Mouse (Mus musculus) hindbrain, embryonic 14.5 days (tissue): Measurements from ENCODE around the gene Smarcd1. TPM values are rescaled to one million over a fixed set of nuclear protein-coding genes. Genes with fewer than 3 reads are reported as not detected.

ENCODE experiments used
- ATAC-seq: fragments of 200-750 bp; cut with Nextera tagmentation; 2 replicates; pipeline ENCODE4 v1.8.0; 2017; ENCODE audit warnings: moderate number of reproducible peaks, mild to moderate bottlenecking, moderate TSS enrichment, moderate library complexity; ENCODE audit not compliant: low FRiP score
- DNase-seq: peaks from one replicate; pipeline ENCODE4 v3.0.0-alpha.2; 2015; ENCODE audit warnings: low spot score
- H3K27ac ChIP-seq: fragments of 300-500 bp; sonication (generic); 2 replicates; pipeline ENCODE4 v1.5.1; 2014; ENCODE audit warnings: mild to moderate bottlenecking, moderate library complexity
- H3K27me3 ChIP-seq: fragments of 300-500 bp; sonication (generic); 2 replicates; pipeline ENCODE4 v1.6.1; 2014; ENCODE audit warnings: mild to moderate bottlenecking, low read length, mixed read lengths; ENCODE audit not compliant: control insufficient read depth, insufficient read depth
- H3K36me3 ChIP-seq: fragments of 300-500 bp; sonication (generic); replicated peaks from 2 replicates; pipeline ENCODE4 v1.6.1; 2014; ENCODE audit not compliant: control insufficient read depth, insufficient read depth
- H3K4me1 ChIP-seq: fragments of 300-500 bp; sonication (generic); replicated peaks from 2 replicates; pipeline ENCODE4 v1.6.1; 2014; ENCODE audit warnings: antibody characterized with exemption, low read length, mixed read lengths; ENCODE audit not compliant: control insufficient read depth, insufficient read depth
- H3K4me2 ChIP-seq: fragments of 300-500 bp; sonication (generic); replicated peaks from 2 replicates; pipeline ENCODE4 v1.6.1; 2014; ENCODE audit warnings: mild to moderate bottlenecking, moderate library complexity
- H3K4me3 ChIP-seq: fragments of 300-500 bp; sonication (generic); replicated peaks from 2 replicates; pipeline ENCODE4 v1.5.1; 2014; ENCODE audit warnings: mild to moderate bottlenecking, low read length
- H3K9ac ChIP-seq: fragments of 300-500 bp; sonication (generic); 2 replicates; pipeline ENCODE4 v1.6.1; 2014
- H3K9me3 ChIP-seq: fragments of 300-500 bp; sonication (generic); 2 replicates; pipeline ENCODE4 v1.6.1; 2016; ENCODE audit warnings: low read length; ENCODE audit not compliant: control insufficient read depth
- WGBS: fragments of 180-500 bp; shearing (Covaris S2); extraction: QIAGEN DNeasy Blood & Tissue Kit; methylation state at CpG from one replicate; pipeline ENCODE4 v1.1.7; 2014; 5-methylcytosine and 5-hydroxymethylcytosine counted together
- polyA plus RNA-seq: library from polyadenylated mRNA; unstranded; fragments of >200 nt; fragmentation: Nextera tagmentation; extraction: Ambion mirVana; gene quantifications from 2 replicates; pipeline ENCODE4 v1.2.1, GENCODE M21; 2014

The Smarcd1 gene
- polyA plus RNA-seq, 1 experiment from 2014 or later, result 107 TPM

- no peak overlapping the region for H3K9ac ChIP-seq
- no peak overlapping the region for H3K4me3 ChIP-seq
- peaks cover 19% of the 10 kb centered on the region for H3K4me1 ChIP-seq
- DNase-seq (no peak), ATAC-seq (no peak)
- no peak overlapping the region for H3K4me2 ChIP-seq
- no peak overlapping the region for H3K27ac ChIP-seq
- H3K9me3 ChIP-seq, result no peaks in the 10 kb centered on the region
- peaks cover 97% of the 10 kb centered on the region for H3K36me3 ChIP-seq
- WGBS, result 97% methylated on average over 13 of the region's 13 CpGs
- no peaks in the 10 kb centered on the region for H3K27me3 ChIP-seq
These were observed 6.2 kb downstream of the Smarcd1 start for GRCm38 (mm10) chr15:99708176-99708575.

- DNase-seq (no peak), ATAC-seq (no peak)
- Histone ChIP-seq H3K4me2 (no peak overlapping the region), H3K27me3 (no peaks in the 10 kb centered on the region), H3K36me3 (peaks cover 96% of the 10 kb centered on the region), H3K9me3 (no peaks in the 10 kb centered on the region), H3K4me3 (no peak overlapping the region), H3K27ac (no peak overlapping the region), H3K9ac (no peak overlapping the region), H3K4me1 (peaks cover 2% of the 10 kb centered on the region; the same call in 1 of the 2 replicates)
- WGBS, result 91% methylated on average over 10 of the region's 10 CpGs
These were observed 8.6 kb downstream of the Smarcd1 start for GRCm38 (mm10) chr15:99710221-99711190.

DNA sequence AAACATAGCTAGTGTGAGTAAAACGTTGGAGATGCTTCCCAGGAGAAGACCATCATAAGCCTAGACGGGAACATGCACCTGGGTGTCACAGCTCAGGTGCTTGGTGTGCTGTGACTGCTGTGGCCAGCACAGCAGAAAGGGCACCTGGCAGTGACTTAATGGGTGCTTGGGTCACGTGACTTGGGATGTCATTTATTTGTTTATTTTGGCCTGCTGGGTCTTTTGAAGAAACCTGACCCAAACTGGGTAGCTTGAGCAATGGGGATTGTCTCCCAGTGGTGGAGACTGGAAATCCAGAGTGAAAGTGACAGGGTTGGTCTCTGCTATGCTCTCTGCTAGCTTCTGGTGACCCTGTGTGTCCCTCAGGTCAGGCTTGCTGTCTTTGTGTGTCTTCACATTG lies 9.6 kb downstream of the Smarcd1 start:
- no peak overlapping the region for H3K27ac ChIP-seq
- DNase-seq (no peak), ATAC-seq (no peak)
- no peaks in the 10 kb centered on the region for H3K9me3 ChIP-seq
- WGBS, result 78% methylated on average over 3 of the region's 3 CpGs
- H3K4me1 ChIP-seq, result peaks cover 11% of the 10 kb centered on the region
- no peak overlapping the region for H3K9ac ChIP-seq
- H3K4me3 ChIP-seq, result no peak overlapping the region
- no peak overlapping the region for H3K4me2 ChIP-seq
- no peaks in the 10 kb centered on the region for H3K27me3 ChIP-seq
- peaks cover 91% of the 10 kb centered on the region for H3K36me3 ChIP-seq

- 59% methylated on average over 13 of the region's 13 CpGs for WGBS
- Histone ChIP-seq H3K4me2 (no peak overlapping the region), H3K9me3 (no peaks in the 10 kb centered on the region), H3K9ac (no peak overlapping the region), H3K27me3 (no peaks in the 10 kb centered on the region), H3K4me3 (no peak overlapping the region), H3K4me1 (peaks cover 16% of the 10 kb centered on the region), H3K27ac (no peak overlapping the region), H3K36me3 (peaks cover 77% of the 10 kb centered on the region)
- DNase-seq, result no peak
- ATAC-seq, result no peak
These were observed 11.0 kb downstream of the Smarcd1 start for GRCm38 (mm10) chr15:99712666-99713559.

DNA sequence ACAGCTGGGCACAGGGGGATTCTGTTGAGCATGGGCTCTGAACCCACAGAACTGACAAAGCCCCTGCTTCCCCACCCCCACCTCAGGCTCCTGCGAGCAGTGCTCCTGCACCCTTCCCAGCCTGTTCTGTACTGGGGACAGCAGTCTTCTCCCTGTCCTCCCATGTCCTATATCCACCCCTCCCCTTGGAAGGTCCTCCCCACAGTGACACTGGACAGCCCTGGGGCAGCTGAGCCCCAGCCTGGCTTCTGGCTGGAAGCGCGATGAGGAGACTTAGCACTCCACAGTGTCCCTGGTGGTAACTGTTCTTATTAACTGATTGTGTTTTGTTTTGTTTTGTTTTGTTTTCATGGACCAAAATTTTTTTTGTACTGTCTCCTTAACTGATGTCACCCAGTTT lies 11.6 kb downstream of the Smarcd1 start:
- Histone ChIP-seq H3K27ac (no peak overlapping the region), H3K9ac (no peak overlapping the region)
- ATAC-seq, result no peak

DNA sequence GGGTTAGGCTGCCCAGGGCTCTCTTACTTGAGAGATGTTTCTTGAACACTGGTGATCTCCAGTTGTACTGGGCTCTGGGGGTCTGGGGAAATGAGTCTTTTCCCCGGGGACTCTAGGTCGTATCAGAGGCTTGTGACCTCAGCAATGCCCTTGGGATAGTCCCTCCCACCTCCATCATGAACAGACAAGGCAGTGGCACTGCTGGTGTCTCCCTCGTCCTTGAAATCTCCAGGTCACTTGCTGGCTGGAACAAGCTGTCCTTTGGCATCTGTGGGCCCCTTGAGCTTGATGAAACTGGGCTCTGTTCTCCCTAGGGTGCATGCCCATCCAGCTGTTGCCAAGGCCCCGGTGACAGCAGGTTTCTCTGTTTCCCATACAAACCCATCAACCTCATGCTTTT lies 12.3 kb downstream of the Smarcd1 start:
- Histone ChIP-seq H3K27ac (peak overlapping the region; percentile 74; the same call in 1 of the 2 replicates), H3K27me3 (no peaks in the 10 kb centered on the region), H3K4me3 (no peak overlapping the region), H3K9me3 (no peaks in the 10 kb centered on the region), H3K4me2 (no peak overlapping the region), H3K4me1 (peaks cover 16% of the 10 kb centered on the region), H3K9ac (no peak overlapping the region), H3K36me3 (peaks cover 75% of the 10 kb centered on the region)
- ATAC-seq, result no peak
- DNase-seq, result no peak
- 60% methylated on average over 4 of the region's 4 CpGs for WGBS

More for the DNA sequence above, 11.6 kb downstream of the Smarcd1 start:
- H3K4me1 ChIP-seq, result peaks cover 16% of the 10 kb centered on the region
- H3K4me2 ChIP-seq, result no peak overlapping the region
- peaks cover 76% of the 10 kb centered on the region for H3K36me3 ChIP-seq
- no peaks in the 10 kb centered on the region for H3K9me3 ChIP-seq
- H3K27me3 ChIP-seq, result no peaks in the 10 kb centered on the region
- no peak for DNase-seq
- 61% methylated on average over 3 of the region's 3 CpGs for WGBS
- no peak overlapping the region for H3K4me3 ChIP-seq

DNA sequence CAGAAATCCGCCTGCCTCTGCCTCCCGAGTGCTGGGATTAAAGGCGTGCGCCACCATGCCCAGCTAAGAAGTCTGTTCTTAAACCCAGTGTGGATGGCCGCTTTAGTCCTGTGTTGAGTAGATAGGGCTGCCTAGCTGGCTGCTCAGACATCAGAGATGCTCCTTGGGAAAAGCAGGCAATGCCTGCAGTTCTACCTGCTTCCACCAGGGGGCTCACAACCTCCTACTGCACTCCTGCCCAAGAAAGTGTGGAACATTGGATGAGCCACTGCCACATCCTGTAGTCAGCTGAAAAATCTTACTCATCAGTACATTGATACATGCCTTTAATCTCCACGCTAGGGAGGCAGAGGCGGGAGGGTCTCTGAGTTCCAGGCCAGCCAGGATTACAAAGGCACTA lies 12.9 kb downstream of the Smarcd1 start:
- H3K36me3 ChIP-seq, result peaks cover 68% of the 10 kb centered on the region
- H3K9me3 ChIP-seq, result no peaks in the 10 kb centered on the region
- peaks cover 16% of the 10 kb centered on the region for H3K4me1 ChIP-seq
- no peak overlapping the region for H3K4me3 ChIP-seq
- H3K9ac ChIP-seq, result no peak overlapping the region
- H3K27me3 ChIP-seq, result no peaks in the 10 kb centered on the region
- H3K4me2 ChIP-seq, result no peak overlapping the region
- DNase-seq (peak; percentile 86), ATAC-seq (peak; percentile 42; the same call in 1 of the 2 replicates)
- H3K27ac ChIP-seq, result peak overlapping the region; percentile 74
- 51% methylated on average over 7 of the region's 7 CpGs for WGBS

GRCm38 (mm10) chr15:99715361-99715865 lies 13.5 kb downstream of the Smarcd1 start:
- Histone ChIP-seq H3K9me3 (no peaks in the 10 kb centered on the region), H3K27me3 (no peaks in the 10 kb centered on the region), H3K4me3 (no peak overlapping the region), H3K36me3 (peaks cover 66% of the 10 kb centered on the region), H3K4me2 (no peak overlapping the region), H3K9ac (peak overlapping the region; percentile 31), H3K4me1 (peaks cover 16% of the 10 kb centered on the region), H3K27ac (peak overlapping the region; percentile 74)
- DNase-seq (no peak), ATAC-seq (peak; percentile 54)
- 55% methylated on average over 13 of the region's 13 CpGs for WGBS
